Mouse (Mus musculus) regulatory T cell (primary cell): ENCODE data around the gene Fmo1.

Experiments
- in situ Hi-C: fragments of 300-600 bp; cut with MboI, MseI; formaldehyde crosslinking; loops from one replicate; pipeline ENCODE4 v1.15.1; 2025; ENCODE audit warnings: high pct_unique_total_duplicates

The Fmo1 gene

GRCm38 (mm10) chr1:162863579-162863978 lies 2.8 kb downstream of the Fmo1 start:
- in situ Hi-C loops, result no loop called here

GRCm38 (mm10) chr1:162862328-162862727 lies 4.1 kb downstream of the Fmo1 start:
- in situ Hi-C loops, result no loop called here

- in situ Hi-C loops, result no loop called here
Observed at GRCm38 (mm10) chr1:162859996-162860605, 6.3 kb downstream of the Fmo1 start.

- in situ Hi-C loops, result no loop called here
Observed at GRCm38 (mm10) chr1:162859545-162859976, 6.8 kb downstream of the Fmo1 start.

DNA sequence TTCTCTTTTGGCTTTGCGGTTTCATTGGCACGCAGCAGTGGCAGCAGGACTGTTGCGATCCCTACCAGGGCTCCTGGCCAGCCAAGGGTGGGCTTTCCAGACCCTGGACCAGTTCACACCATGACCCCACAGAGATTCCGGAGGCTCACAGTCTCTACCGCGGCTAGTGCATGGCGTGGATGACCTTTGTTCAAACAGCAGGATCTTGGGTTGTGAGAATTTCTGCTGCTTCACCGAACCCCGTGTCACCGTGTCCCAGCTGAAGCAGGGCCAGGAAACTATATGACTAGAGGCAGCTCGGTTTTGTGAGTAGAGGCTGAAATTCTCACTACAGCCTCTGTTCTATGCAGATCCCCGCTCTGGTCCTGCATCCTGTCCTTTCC lies 7.7 kb downstream of the Fmo1 start:
- in situ Hi-C loops, result no loop called here

- in situ Hi-C loops, result no loop called here
Observed at GRCm38 (mm10) chr1:162857766-162858747, 8.4 kb downstream of the Fmo1 start.

GRCm38 (mm10) chr1:162853812-162854482 lies 12.5 kb downstream of the Fmo1 start:
- in situ Hi-C loops, result no loop called here

DNA sequence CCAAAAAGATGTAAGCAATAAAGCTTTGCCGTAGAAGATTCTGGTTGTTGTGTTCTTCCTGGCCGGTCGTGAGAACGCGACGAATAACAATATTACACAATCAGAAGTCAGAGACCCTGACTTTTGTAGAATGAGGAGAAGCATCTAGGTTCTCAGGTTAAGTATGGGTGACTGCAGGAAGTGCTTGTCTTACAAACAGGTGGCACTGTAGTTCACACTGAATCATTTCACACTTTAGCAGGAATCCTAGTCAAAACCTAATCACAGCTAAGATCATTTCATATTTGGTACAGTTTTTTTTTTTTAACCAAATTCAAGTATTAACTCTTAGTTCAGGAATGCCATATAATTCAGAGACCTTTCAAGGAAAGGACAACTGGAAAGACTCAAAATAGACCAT lies 18.9 kb downstream of the Fmo1 start:
- in situ Hi-C loops, result no loop called here

GRCm38 (mm10) chr1:162840211-162840610 lies 26.2 kb downstream of the Fmo1 start:
- in situ Hi-C loops, result no loop called here

DNA sequence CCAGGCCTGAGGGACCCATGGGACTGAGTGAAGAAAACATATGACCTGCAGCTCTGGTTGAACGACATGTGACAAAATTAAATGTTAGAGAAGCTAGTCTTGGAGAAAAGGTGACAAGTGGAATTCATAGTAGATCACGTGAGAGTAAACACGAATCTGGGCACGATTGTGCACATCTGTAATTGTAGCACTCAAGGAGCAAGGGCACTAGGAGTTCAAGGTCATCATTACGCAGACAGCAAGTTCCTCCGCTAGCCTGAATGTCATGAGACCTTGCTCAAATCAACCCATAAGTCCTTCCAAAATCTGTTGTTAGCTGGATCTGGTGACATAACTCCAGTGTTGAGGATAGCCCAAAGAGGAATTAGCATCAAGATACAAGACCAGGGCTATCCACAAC lies 27.4 kb downstream of the Fmo1 start:
- in situ Hi-C loops, result no loop called here

DNA sequence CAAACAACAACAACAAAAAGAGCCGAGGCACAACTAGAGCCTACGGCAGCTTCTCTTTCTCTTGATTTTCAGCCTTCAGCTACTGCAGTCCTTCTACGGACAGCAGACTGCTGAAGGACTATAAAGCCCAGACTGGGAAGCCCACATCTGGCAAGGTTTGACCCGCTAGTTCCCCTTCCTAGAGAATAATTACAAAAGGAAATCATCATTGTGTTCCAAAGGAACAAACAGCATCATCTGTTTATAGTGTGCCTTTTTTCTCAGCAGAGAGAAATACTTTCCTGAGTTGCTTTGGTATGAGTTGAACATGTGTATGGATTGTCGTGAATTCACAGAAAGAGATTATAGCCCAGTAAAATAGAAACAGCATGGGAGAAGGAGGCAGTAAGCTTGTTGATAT lies 32.1 kb downstream of the Fmo1 start:
- in situ Hi-C loops, result no loop called here

- in situ Hi-C loops, result no loop called here
Observed at GRCm38 (mm10) chr1:162832574-162832953, 33.8 kb downstream of the Fmo1 start.

DNA sequence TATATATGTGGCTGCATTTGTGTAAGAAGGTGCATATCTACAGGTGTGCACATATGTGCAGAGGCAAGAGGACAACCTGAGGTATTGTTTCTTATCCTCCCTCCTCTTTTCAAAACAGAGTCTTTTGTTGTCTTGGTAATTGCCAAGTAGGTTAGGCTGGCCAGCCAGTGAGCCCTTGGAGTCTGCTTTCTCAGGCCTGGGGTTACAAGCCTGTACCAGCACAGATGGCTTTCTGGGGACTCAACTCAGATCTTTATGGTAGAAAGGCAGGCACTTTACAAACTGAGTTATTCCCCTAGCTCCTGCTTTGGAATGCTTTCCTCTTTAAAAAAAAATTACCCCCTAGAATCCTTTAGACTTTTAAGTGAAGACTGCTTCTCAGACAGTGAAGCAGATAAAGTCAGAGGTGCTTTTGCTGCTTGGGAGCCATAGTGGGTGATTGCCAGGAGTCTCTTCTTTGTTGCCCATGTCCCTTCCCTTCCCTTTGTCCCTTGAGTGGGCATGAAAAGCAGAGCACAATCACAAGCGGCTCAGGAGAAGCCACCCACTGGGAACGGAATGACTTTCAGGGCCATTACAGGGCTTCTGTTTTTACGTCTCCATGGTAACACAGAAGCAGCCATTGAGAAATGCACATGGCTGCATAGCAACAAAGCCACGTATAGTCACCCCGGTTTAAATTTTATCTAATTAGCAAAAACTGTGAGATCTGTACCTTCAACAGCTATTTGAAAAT lies 34.4 kb downstream of the Fmo1 start:
- in situ Hi-C loops, result no loop called here

DNA sequence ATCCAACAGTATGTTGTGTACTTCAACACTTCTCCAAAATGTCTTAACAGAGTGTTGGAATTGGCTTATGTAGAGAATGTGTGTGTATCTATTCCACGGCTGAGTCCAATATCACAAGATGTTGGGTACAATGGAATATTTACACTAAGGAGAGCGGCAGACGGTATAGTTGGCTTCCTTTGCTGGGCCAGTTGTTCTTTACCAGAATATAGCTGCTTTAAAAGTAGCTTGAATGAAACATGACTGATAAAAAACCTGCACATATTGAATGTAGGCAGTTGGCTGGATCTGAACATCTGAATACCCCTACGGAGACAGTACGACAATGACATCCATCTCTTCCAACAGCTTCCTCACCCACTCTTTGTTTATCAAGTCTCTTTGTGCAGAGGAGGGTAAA lies 47.1 kb downstream of the Fmo1 start:
- in situ Hi-C loops, result no loop called here

GRCm38 (mm10) chr1:162815381-162816127 lies 50.9 kb downstream of the Fmo1 start:
- in situ Hi-C loops, result no loop called here

DNA sequence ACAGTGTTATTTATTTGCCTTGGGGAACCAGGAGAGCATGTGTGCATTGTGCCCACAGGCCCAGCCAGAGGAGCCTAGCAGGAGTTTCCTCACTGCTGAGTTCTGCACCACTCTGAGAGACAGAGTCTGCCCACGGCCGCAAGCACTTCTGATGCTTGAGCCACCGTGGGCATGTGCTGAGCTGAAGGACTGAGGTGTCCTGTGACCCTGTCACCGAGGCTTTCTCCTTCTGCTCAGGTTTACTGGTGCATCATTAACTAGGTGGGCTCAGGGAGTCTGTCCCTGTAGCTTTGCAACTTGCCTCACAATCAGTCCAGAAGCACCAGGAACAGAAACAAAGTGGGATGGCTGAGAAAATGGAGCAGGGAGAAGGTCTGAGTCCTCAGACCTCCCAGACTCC lies 51.5 kb downstream of the Fmo1 start:
- in situ Hi-C loops, result no loop called here

DNA sequence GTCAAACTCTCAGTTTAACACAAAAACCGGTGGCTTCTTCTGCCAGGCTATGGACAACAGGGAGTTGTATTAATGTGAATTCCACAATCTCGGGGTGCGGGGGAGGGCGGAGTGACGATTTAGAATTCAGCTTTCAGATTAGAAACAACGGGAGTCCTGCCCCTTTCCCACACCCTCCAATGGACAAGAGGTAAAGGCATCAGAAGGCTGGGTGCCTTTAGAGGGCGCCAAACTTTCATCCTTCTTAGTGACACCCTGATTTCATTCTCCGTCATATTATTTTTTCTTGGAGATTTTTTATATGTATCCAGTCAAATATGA lies 52.6 kb downstream of the Fmo1 start, which contains the start of gene Fmo4:
Gene Fmo4, minus strand, starts transcription at position 137 of the 321 bp plus-strand sequence.
- in situ Hi-C loops, result no loop called here

- in situ Hi-C loops, result no loop called here
Observed at GRCm38 (mm10) chr1:162813143-162813835, 53.1 kb downstream of the Fmo1 start.

GRCm38 (mm10) chr1:162808541-162808940 lies 57.9 kb downstream of the Fmo1 start:
- in situ Hi-C loops, result no loop called here

DNA sequence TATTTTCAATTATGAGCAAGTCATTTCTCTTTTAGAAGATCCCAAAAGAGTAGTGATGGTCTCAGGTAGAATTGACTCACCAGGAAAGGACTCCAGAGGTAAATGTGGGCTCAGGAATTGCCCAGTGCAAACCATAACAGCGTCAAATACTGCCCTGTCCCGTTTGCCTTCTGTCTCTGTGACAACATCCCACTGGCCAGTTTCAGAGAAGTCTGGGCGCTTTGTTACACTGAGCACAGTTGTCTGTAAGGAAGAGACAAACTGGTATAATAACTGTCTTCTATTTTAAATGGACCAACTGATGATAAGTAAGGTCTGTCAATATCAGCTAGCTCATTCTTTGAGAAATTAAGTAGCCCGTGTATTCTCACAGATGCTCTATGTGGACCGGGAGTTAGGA lies 59.0 kb downstream of the Fmo1 start:
- in situ Hi-C loops, result no loop called here

- in situ Hi-C loops, result no loop called here
Observed at GRCm38 (mm10) chr1:162805011-162805410, 61.4 kb downstream of the Fmo1 start.
